Mouse (Mus musculus): ENCODE data around the gene Nop53. TPM values are rescaled to one million over a fixed set of nuclear protein-coding genes. Genes with fewer than 3 reads are reported as not detected.

The Nop53 gene
- total and polyA plus RNA-seq, 2 experiments from 2014 or later: 81.6 to 128 TPM

DNA sequence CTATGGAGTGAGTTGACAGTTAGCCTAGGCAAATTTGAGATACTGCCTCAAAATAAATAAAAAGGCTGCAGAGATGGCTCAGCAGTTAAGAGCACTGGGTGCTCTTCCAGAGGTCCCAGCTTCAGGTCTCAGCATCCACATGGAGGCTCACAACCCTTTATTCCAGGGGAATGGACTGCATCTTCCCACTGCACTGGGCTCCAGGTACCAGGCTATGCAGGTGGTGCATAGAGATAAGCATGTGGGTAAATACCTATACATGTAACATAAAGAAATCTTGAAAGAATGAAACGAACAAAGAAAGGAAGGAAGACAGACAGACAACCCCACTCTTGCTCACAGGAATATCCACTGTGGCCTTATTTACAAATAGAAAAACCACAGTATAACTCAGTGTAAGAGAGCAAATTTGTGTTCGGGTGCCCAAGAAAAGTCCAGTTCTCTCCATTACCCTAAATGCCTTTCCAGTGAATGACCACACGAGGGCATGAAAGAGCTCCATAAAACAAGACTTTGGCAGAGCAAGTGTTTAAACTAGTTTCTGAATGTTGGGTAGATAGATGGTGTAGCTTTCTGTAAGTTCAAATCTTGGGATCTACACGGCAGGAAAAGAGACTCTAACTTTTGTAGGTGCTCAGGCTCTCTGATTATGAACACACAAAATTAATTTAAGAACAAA is 37.0 kb upstream of the Nop53 start:
- WGBS: 23% methylated on average over 4 of the region's 4 CpGs
- TF ChIP-seq CTCF (IDR thresholded peaks at IDR 0.05; ENCODE audit: low read depth): peak; percentile 85
- TF ChIP-seq EP300 (IDR thresholded peaks at IDR 0.05; ENCODE audit: low read depth): no peak
- no peak overlapping the region for H3K4me2 ChIP-seq (ENCODE audit: low read depth, low read length)
- no peak overlapping the region for H3K4me3 ChIP-seq (ENCODE audit: low read depth, low read length)
- no peak for ATAC-seq (ENCODE audit: insufficient read depth, low read depth)
- no peaks in the 10 kb centered on the region for H3K9me3 ChIP-seq (replicated peaks; ENCODE audit: control insufficient read depth, low read length)
- peaks cover 35% of the 10 kb centered on the region for H3K36me3 ChIP-seq (replicated peaks; ENCODE audit: control insufficient read depth, insufficient read depth, low read length)
- peak overlapping the region; percentile 88; the same call in 1 of the 2 replicates for H3K27ac ChIP-seq (ENCODE audit: low read depth)
- H3K9ac ChIP-seq (replicated peaks; ENCODE audit: low read depth, low read length): no peak overlapping the region
- no peaks in the 10 kb centered on the region for H3K27me3 ChIP-seq (ENCODE audit: control insufficient read depth, insufficient read depth, low read length)
- H3K4me1 ChIP-seq (ENCODE audit: control insufficient read depth, insufficient read depth): peaks cover 19% of the 10 kb centered on the region
- DNase-seq (ENCODE audit: low spot score): peak; percentile 73

- WGBS: 42% methylated on average over 4 of the region's 4 CpGs
- no peak overlapping the region for H3K4me2 ChIP-seq (ENCODE audit: low read depth, low read length)
- peak overlapping the region; percentile 88 for H3K27ac ChIP-seq (ENCODE audit: low read depth)
- H3K9me3 ChIP-seq (replicated peaks; ENCODE audit: control insufficient read depth, low read length): no peaks in the 10 kb centered on the region
- DNase-seq (ENCODE audit: low spot score) (peak; percentile 72), ATAC-seq (ENCODE audit: insufficient read depth, low read depth) (peak; percentile 84)
- H3K9ac ChIP-seq (replicated peaks; ENCODE audit: low read depth, low read length): no peak overlapping the region; the same call in 1 of the 2 replicates
- H3K36me3 ChIP-seq (replicated peaks; ENCODE audit: control insufficient read depth, insufficient read depth, low read length): peaks cover 28% of the 10 kb centered on the region
- no peak overlapping the region for H3K4me3 ChIP-seq (ENCODE audit: low read depth, low read length)
- peaks cover 19% of the 10 kb centered on the region for H3K4me1 ChIP-seq (ENCODE audit: control insufficient read depth, insufficient read depth)
- no peak for TF ChIP-seq CTCF (IDR thresholded peaks at IDR 0.05; ENCODE audit: low read depth)
- no peak for TF ChIP-seq EP300 (IDR thresholded peaks at IDR 0.05; ENCODE audit: low read depth)
- H3K27me3 ChIP-seq (ENCODE audit: control insufficient read depth, insufficient read depth, low read length): no peaks in the 10 kb centered on the region
Observed at GRCm38 (mm10) chr7:15981538-15981937, 35.7 kb upstream of the Nop53 start.

- Histone ChIP-seq H3K27ac (ENCODE audit: low read depth) (peak overlapping the region; percentile 88), H3K4me3 (ENCODE audit: low read depth, low read length) (no peak overlapping the region), H3K4me2 (ENCODE audit: low read depth, low read length) (no peak overlapping the region), H3K27me3 (ENCODE audit: control insufficient read depth, insufficient read depth, low read length) (no peaks in the 10 kb centered on the region), H3K9ac (replicated peaks; ENCODE audit: low read depth, low read length) (no peak overlapping the region), H3K4me1 (ENCODE audit: control insufficient read depth, insufficient read depth) (peaks cover 19% of the 10 kb centered on the region), H3K36me3 (replicated peaks; ENCODE audit: control insufficient read depth, insufficient read depth, low read length) (peaks cover 25% of the 10 kb centered on the region), H3K9me3 (replicated peaks; ENCODE audit: control insufficient read depth, low read length) (no peaks in the 10 kb centered on the region)
- ATAC-seq (ENCODE audit: insufficient read depth, low read depth) (peak; percentile 54), DNase-seq (ENCODE audit: low spot score) (peak; percentile 61)
- WGBS: 25% methylated on average over 8 of the region's 8 CpGs
- TF ChIP-seq CTCF (IDR thresholded peaks at IDR 0.05; ENCODE audit: low read depth) (no peak), EP300 (IDR thresholded peaks at IDR 0.05; ENCODE audit: low read depth) (no peak)
Observed at GRCm38 (mm10) chr7:15980246-15980645, 34.4 kb upstream of the Nop53 start.

GRCm38 (mm10) chr7:15975904-15976303 is 30.0 kb upstream of the Nop53 start:
- Histone ChIP-seq H3K27me3 (ENCODE audit: control insufficient read depth, insufficient read depth, low read length) (no peaks in the 10 kb centered on the region), H3K36me3 (replicated peaks; ENCODE audit: control insufficient read depth, insufficient read depth, low read length) (peaks cover 49% of the 10 kb centered on the region)

DNA sequence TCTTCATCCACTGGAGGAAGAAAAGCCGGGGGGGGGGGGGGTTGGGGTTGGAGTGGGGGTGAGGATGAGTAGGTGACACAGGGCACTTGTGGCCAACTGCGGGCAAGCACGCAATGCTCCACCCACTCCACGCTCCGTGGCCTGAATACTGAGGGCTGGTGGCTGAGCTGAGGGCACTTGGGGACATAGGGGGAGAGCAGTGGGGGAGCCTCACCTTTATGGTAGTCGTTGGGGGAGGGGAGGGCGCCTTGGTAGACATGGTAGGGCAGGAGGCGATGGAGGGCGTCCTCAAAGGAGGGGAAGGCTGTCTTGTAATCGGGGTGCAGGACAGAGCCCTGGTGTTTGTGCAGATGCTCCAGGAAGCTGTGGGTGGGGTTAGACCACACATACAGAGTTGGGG is 29.6 kb upstream of the Nop53 start:
- peaks cover 49% of the 10 kb centered on the region for H3K36me3 ChIP-seq (replicated peaks; ENCODE audit: control insufficient read depth, insufficient read depth, low read length)
- DNase-seq (ENCODE audit: low spot score) (no peak), ATAC-seq (ENCODE audit: insufficient read depth, low read depth) (no peak)
- no peak overlapping the region for H3K9ac ChIP-seq (replicated peaks; ENCODE audit: low read depth, low read length)
- no peak for TF ChIP-seq CTCF (IDR thresholded peaks at IDR 0.05; ENCODE audit: low read depth)
- no peak for TF ChIP-seq EP300 (IDR thresholded peaks at IDR 0.05; ENCODE audit: low read depth)
- H3K4me2 ChIP-seq (ENCODE audit: low read depth, low read length): no peak overlapping the region
- 92% methylated on average over 10 of the region's 10 CpGs for WGBS
- peaks cover 7% of the 10 kb centered on the region; the same call in 1 of the 2 replicates for H3K4me1 ChIP-seq (ENCODE audit: control insufficient read depth, insufficient read depth)
- H3K9me3 ChIP-seq (replicated peaks; ENCODE audit: control insufficient read depth, low read length): no peaks in the 10 kb centered on the region
- H3K4me3 ChIP-seq (ENCODE audit: low read depth, low read length): no peak overlapping the region
- no peak overlapping the region for H3K27ac ChIP-seq (ENCODE audit: low read depth)
- H3K27me3 ChIP-seq (ENCODE audit: control insufficient read depth, insufficient read depth, low read length): no peaks in the 10 kb centered on the region

More at GRCm38 (mm10) chr7:15975904-15976303, 30.0 kb upstream of the Nop53 start:
- Histone ChIP-seq H3K4me3 (ENCODE audit: low read depth, low read length) (no peak overlapping the region), H3K27ac (ENCODE audit: low read depth) (no peak overlapping the region), H3K4me1 (ENCODE audit: control insufficient read depth, insufficient read depth) (peaks cover 9% of the 10 kb centered on the region), H3K4me2 (ENCODE audit: low read depth, low read length) (no peak overlapping the region), H3K9me3 (replicated peaks; ENCODE audit: control insufficient read depth, low read length) (no peaks in the 10 kb centered on the region), H3K9ac (replicated peaks; ENCODE audit: low read depth, low read length) (no peak overlapping the region)
- TF ChIP-seq EP300 (IDR thresholded peaks at IDR 0.05; ENCODE audit: low read depth): no peak
- peak; percentile 88 for TF ChIP-seq CTCF (IDR thresholded peaks at IDR 0.05; ENCODE audit: low read depth)
- 73% methylated on average over 4 of the region's 4 CpGs for WGBS
- ATAC-seq (ENCODE audit: insufficient read depth, low read depth) (peak; percentile 33; the same call in 1 of the 2 replicates), DNase-seq (ENCODE audit: low spot score) (peak; percentile 58)
